Mouse (Mus musculus) stomach, embryonic 14.5 days (tissue): Measurements from ENCODE around the gene Msi1. TPM values are rescaled to one million over a fixed set of nuclear protein-coding genes. Genes with fewer than 3 reads are reported as not detected.
A peak's percentile ranks its signal among the peaks of the same experiment; 100 is the strongest.

ENCODE experiments used
- ATAC-seq: fragments of 200-750 bp; cut with Nextera tagmentation; 2 replicates; pipeline ENCODE4 v1.8.0; 2017; ENCODE audit warnings: low read depth, moderate TSS enrichment; ENCODE audit not compliant: insufficient number of reproducible peaks, insufficient read depth, low FRiP score
- H3K27ac ChIP-seq: fragments of 300-500 bp; sonication (generic); 2 replicates; pipeline ENCODE4 v1.5.1; 2014; ENCODE audit warnings: mild to moderate bottlenecking, low read length, moderate library complexity, mixed read lengths
- H3K27me3 ChIP-seq: fragments of 300-500 bp; sonication (generic); 2 replicates; pipeline ENCODE4 v1.6.1; 2014; ENCODE audit warnings: low read length, control low read depth, mixed read lengths; ENCODE audit not compliant: control insufficient read depth, insufficient read depth
- H3K36me3 ChIP-seq: fragments of 300-500 bp; sonication (generic); 2 replicates; pipeline ENCODE4 v1.6.1; 2014; ENCODE audit warnings: mild to moderate bottlenecking, control low read depth, low read length, moderate library complexity, mixed read lengths; ENCODE audit not compliant: control insufficient read depth, insufficient read depth
- H3K4me1 ChIP-seq: fragments of 300-500 bp; sonication (generic); 2 replicates; pipeline ENCODE4 v1.6.1; 2014; ENCODE audit warnings: low read length, control low read depth, mixed read lengths; ENCODE audit not compliant: control insufficient read depth, insufficient read depth
- H3K4me2 ChIP-seq: fragments of 300-500 bp; sonication (generic); replicated peaks from 2 replicates; pipeline ENCODE4 v1.6.1; 2014; ENCODE audit warnings: low read depth, low read length, control low read depth
- H3K4me3 ChIP-seq: fragments of 300-500 bp; sonication (generic); 2 replicates; pipeline ENCODE4 v1.5.1; 2014; ENCODE audit warnings: low read depth, low read length, control low read depth
- H3K9ac ChIP-seq: fragments of 300-500 bp; sonication (generic); replicated peaks from 2 replicates; pipeline ENCODE4 v1.6.1; 2014; ENCODE audit warnings: low read depth, mild to moderate bottlenecking, control low read depth, low read length, moderate library complexity, mixed read lengths
- H3K9me3 ChIP-seq: fragments of 300-500 bp; sonication (generic); 2 replicates; pipeline ENCODE4 v1.6.1; 2016; ENCODE audit warnings: low read depth, low read length, control low read depth; ENCODE audit not compliant: control insufficient read depth
- WGBS: fragments of 180-500 bp; shearing (Covaris S2); extraction: QIAGEN DNeasy Blood & Tissue Kit; methylation state at CpG from one replicate; pipeline ENCODE4 v1.1.7; 2014; 5-methylcytosine and 5-hydroxymethylcytosine counted together
- polyA plus RNA-seq: library from polyadenylated mRNA; unstranded; fragments of >200 nt; fragmentation: Nextera tagmentation; extraction: Ambion mirVana; gene quantifications from 2 replicates; pipeline ENCODE4 v1.2.1, GENCODE M21; 2014

Gene Msi1
- polyA plus RNA-seq, 1 experiment from 2014 or later, result 17.2 TPM

- Histone ChIP-seq H3K36me3 (no peaks in the 10 kb centered on the region), H3K9me3 (no peaks in the 10 kb centered on the region), H3K4me2 (peak overlapping the region; percentile 32; the same call in 1 of the 2 replicates), H3K27me3 (no peaks in the 10 kb centered on the region), H3K27ac (no peak overlapping the region), H3K9ac (no peak overlapping the region; the same call in 1 of the 2 replicates), H3K4me1 (0 out of 2 replicates have a peak, but pooled peaks cover under 1% of the 10 kb centered on the region), H3K4me3 (no peak overlapping the region)
- no peak for ATAC-seq
- 18% methylated on average over 17 of the region's 17 CpGs for WGBS
Measured at GRCm38 (mm10) chr5:115403436-115404140, 25.8 kb upstream of the Msi1 start.

GRCm38 (mm10) chr5:115404241-115404794 is 25.1 kb upstream of the Msi1 start:
- no peaks in the 10 kb centered on the region for H3K4me1 ChIP-seq
- no peak overlapping the region for H3K4me3 ChIP-seq
- 2% methylated on average over 17 of the region's 18 CpGs for WGBS
- ATAC-seq, result peak; percentile 54; the same call in 1 of the 2 replicates
- peak overlapping the region; percentile 32 for H3K4me2 ChIP-seq
- no peaks in the 10 kb centered on the region for H3K36me3 ChIP-seq
- H3K9me3 ChIP-seq, result no peaks in the 10 kb centered on the region
- no peaks in the 10 kb centered on the region for H3K27me3 ChIP-seq
- no peak overlapping the region for H3K9ac ChIP-seq
- H3K27ac ChIP-seq, result peak overlapping the region; percentile 58; the same call in 1 of the 2 replicates

GRCm38 (mm10) chr5:115405205-115405604 is 24.2 kb upstream of the Msi1 start:
- Histone ChIP-seq H3K4me1 (no peaks in the 10 kb centered on the region), H3K9me3 (no peaks in the 10 kb centered on the region), H3K9ac (no peak overlapping the region), H3K27me3 (no peaks in the 10 kb centered on the region), H3K4me3 (no peak overlapping the region), H3K36me3 (no peaks in the 10 kb centered on the region), H3K27ac (no peak overlapping the region; the same call in 1 of the 2 replicates), H3K4me2 (no peak overlapping the region)
- ATAC-seq, result no peak
- 71% methylated on average over 8 of the region's 8 CpGs for WGBS

GRCm38 (mm10) chr5:115408110-115408509 is 21.3 kb upstream of the Msi1 start:
- Histone ChIP-seq H3K27me3 (no peaks in the 10 kb centered on the region), H3K27ac (no peak overlapping the region), H3K36me3 (no peaks in the 10 kb centered on the region), H3K4me3 (no peak overlapping the region), H3K9me3 (no peaks in the 10 kb centered on the region), H3K9ac (no peak overlapping the region), H3K4me2 (no peak overlapping the region), H3K4me1 (no peaks in the 10 kb centered on the region)
- WGBS, result 21% methylated on average over 9 of the region's 9 CpGs
- ATAC-seq, result peak; percentile 59; the same call in 1 of the 2 replicates

- 0 out of 2 replicates have a peak overlapping the region, but pooled peaks have one; percentile 13 for H3K4me2 ChIP-seq
- no peak overlapping the region for H3K27ac ChIP-seq
- no peak overlapping the region; the same call in 1 of the 2 replicates for H3K9ac ChIP-seq
- 0 out of 2 replicates have a peak, but pooled peaks cover 3% of the 10 kb centered on the region for H3K9me3 ChIP-seq
- WGBS, result 52% methylated on average over 24 of the region's 24 CpGs
- no peaks in the 10 kb centered on the region for H3K27me3 ChIP-seq
- ATAC-seq, result no peak
- H3K36me3 ChIP-seq, result no peaks in the 10 kb centered on the region
- no peaks in the 10 kb centered on the region for H3K4me1 ChIP-seq
- H3K4me3 ChIP-seq, result no peak overlapping the region
Measured at GRCm38 (mm10) chr5:115415111-115416085, 14.0 kb upstream of the Msi1 start.

- H3K36me3 ChIP-seq, result peaks cover 4% of the 10 kb centered on the region; the same call in 1 of the 2 replicates
- ATAC-seq, result no peak
- 4% methylated on average over 20 of the region's 20 CpGs for WGBS
- H3K27ac ChIP-seq, result no peak overlapping the region
- peak overlapping the region; percentile 85 for H3K4me3 ChIP-seq
- no peaks in the 10 kb centered on the region for H3K27me3 ChIP-seq
- H3K4me1 ChIP-seq, result peaks cover 20% of the 10 kb centered on the region; the same call in 1 of the 2 replicates
- H3K4me2 ChIP-seq, result peak overlapping the region; percentile 92
- peak overlapping the region; percentile 96 for H3K9ac ChIP-seq
- no peaks in the 10 kb centered on the region for H3K9me3 ChIP-seq
Measured at GRCm38 (mm10) chr5:115428831-115429358, 504 bp upstream of the Msi1 start.

- peak overlapping the region; percentile 75 for H3K27ac ChIP-seq
- H3K9me3 ChIP-seq, result no peaks in the 10 kb centered on the region
- H3K27me3 ChIP-seq, result no peaks in the 10 kb centered on the region
- H3K4me1 ChIP-seq, result peaks cover 34% of the 10 kb centered on the region
- WGBS, result 1% methylated on average over 48 of the region's 73 CpGs
- no peak; the same call in 1 of the 2 replicates for ATAC-seq
- H3K4me2 ChIP-seq, result peak overlapping the region; percentile 92
- peaks cover 4% of the 10 kb centered on the region; the same call in 1 of the 2 replicates for H3K36me3 ChIP-seq
- H3K9ac ChIP-seq, result peak overlapping the region; percentile 96
- H3K4me3 ChIP-seq, result peak overlapping the region; percentile 85
Measured at GRCm38 (mm10) chr5:115430187-115430960, 975 bp downstream of the Msi1 start.
